Mouse (Mus musculus) cortical plate, adult 2 months (tissue): ENCODE measurements around the gene Kcna2. TPM values are rescaled to one million over a fixed set of nuclear protein-coding genes. Genes with fewer than 3 reads are reported as not detected.
A peak's percentile ranks its signal among the peaks of the same experiment; 100 is the strongest.

Source experiments
- H3K27ac ChIP-seq: fragments of 200-500 bp; 2 replicates; pipeline ENCODE4 v1.5.1; 2012; ENCODE audit warnings: low read length, control low read depth, inconsistent platforms; ENCODE audit not compliant: insufficient read depth
- H3K4me1 ChIP-seq: fragments of 200-500 bp; 2 replicates; pipeline ENCODE4 v1.6.1; 2011; ENCODE audit warnings: low read length; ENCODE audit not compliant: control insufficient read depth, insufficient read depth
- H3K4me3 ChIP-seq: fragments of 200-500 bp; 2 replicates; pipeline ENCODE4 v1.5.1; 2011; ENCODE audit warnings: mild to moderate bottlenecking, low read length, control low read depth; ENCODE audit not compliant: insufficient read depth
- CTCF ChIP-seq: fragments of 200-500 bp; IDR thresholded peaks from 2 replicates; pipeline ENCODE4 v1.5.1; 2011; ENCODE audit warnings: mild to moderate bottlenecking, control low read depth, low read length; ENCODE audit not compliant: insufficient read depth; ENCODE audit errors: extremely low read depth
- POLR2A ChIP-seq: fragments of 200-500 bp; IDR thresholded peaks from 2 replicates; pipeline ENCODE4 v1.6.1; 2011; ENCODE audit warnings: mild to moderate bottlenecking, low read length, control low read depth; ENCODE audit not compliant: insufficient read depth; ENCODE audit errors: extremely low read depth
- polyA plus RNA-seq: library from polyadenylated mRNA; depleted of rRNA; stranded (reverse); fragments of >200 nt; gene quantifications from 2 replicates; pipeline ENCODE4 v1.2.3, GENCODE M21; 2012; rRNA removed

The Kcna2 gene
- polyA plus RNA-seq, 1 experiment = 45.3 TPM

DNA sequence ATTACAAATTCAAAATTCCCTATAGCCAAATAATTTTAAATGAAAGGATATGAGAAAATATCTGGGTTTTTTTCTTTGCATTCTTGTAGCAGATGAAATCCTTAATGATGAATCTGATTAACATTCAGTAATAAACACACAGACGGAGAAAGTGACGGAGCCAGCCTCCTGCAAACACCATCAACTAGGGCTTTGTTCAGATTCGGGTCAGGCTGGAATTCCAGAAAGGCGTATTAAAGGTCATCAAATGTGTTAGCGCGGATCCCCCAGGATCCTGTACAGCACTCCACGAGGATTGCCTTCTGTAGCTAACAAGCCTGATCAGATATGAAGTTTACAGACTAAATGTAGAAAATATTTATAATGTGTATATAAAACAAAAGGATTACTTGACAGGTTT, 46.2 kb downstream of the Kcna2 start:
- no peak for TF ChIP-seq CTCF
- no peak for TF ChIP-seq POLR2A
- Histone ChIP-seq H3K4me3 (no peak overlapping the region), H3K27ac (no peak overlapping the region), H3K4me1 (no peaks in the 10 kb centered on the region)

DNA sequence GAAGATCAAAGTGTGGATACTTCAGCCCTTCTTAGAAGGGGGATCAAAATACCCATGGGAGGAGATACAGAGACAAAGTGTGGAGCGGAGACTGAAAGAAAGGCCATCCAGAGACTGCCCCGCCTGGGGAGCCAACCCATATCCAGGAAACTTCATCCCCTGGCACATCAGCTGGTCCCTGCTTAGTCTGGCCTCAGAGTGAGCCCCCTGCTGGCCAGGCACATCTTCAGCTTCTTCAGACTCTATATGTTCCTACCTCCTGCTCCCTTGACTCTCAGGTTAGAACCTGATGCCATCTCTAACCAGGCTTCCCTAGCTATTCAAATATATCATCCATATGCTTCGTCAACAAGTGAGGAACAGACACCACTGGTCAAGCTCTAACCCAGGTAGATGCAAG, 48.1 kb downstream of the Kcna2 start:
- H3K27ac ChIP-seq = no peak overlapping the region
- no peak for TF ChIP-seq POLR2A
- TF ChIP-seq CTCF = peak; percentile 49
- H3K4me3 ChIP-seq = no peak overlapping the region
- H3K4me1 ChIP-seq = no peaks in the 10 kb centered on the region

DNA sequence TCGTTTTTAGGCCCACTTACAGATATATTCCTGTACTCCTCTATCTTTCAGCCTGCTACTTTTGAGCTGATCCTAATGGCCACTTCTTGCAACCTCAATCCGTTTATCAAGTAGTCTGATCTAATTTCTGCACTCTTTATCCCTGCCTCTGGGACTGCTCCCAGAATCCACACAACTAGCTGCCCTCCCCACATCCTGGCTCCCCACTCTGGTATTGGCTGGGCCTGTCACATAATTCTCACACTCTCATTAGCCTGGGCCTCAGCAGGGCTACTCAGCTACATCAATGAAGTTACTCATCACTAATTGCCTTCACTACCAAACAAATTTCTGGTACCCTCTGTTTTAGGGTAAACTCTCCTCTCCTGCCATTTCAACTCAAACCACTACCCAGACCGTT, 49.5 kb downstream of the Kcna2 start:
- TF ChIP-seq CTCF (no peak), POLR2A (no peak)
- H3K27ac ChIP-seq = no peak overlapping the region; the same call in 1 of the 2 replicates
- H3K4me3 ChIP-seq = no peak overlapping the region
- H3K4me1 ChIP-seq = no peaks in the 10 kb centered on the region

DNA sequence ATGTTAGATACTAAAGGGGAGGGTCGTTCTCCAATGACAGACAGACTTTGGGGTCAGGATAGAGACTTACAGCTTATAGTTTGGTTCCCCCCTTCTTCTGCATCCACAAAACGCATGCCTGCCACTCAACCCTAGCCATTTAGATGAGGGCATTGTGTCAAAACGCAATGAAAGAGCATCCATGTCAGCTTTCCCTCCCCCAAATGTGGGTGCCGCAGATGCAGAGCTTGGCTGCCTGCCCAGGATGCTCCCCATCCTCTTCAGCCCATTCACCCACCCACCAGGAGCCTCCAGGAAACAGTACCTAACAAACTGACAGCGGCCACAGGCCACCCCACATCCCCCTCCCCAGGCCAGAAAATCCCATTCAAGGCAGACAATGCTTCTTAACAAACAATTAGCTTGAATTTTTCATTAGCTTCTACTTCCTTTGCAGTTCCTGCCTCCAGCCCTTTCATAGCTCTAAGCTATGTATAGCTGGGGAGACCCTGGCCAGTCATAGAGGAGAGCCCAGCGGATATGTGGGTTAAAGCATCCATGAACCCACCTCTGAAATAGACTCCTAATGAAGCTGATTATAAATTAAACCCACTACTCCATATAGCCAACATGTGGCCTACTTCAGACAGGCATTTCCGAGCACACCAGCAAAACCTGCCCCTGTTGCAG, 50.1 kb downstream of the Kcna2 start:
- no peaks in the 10 kb centered on the region for H3K4me1 ChIP-seq
- TF ChIP-seq POLR2A (no peak), CTCF (no peak)
- H3K4me3 ChIP-seq = no peak overlapping the region
- no peak overlapping the region for H3K27ac ChIP-seq

DNA sequence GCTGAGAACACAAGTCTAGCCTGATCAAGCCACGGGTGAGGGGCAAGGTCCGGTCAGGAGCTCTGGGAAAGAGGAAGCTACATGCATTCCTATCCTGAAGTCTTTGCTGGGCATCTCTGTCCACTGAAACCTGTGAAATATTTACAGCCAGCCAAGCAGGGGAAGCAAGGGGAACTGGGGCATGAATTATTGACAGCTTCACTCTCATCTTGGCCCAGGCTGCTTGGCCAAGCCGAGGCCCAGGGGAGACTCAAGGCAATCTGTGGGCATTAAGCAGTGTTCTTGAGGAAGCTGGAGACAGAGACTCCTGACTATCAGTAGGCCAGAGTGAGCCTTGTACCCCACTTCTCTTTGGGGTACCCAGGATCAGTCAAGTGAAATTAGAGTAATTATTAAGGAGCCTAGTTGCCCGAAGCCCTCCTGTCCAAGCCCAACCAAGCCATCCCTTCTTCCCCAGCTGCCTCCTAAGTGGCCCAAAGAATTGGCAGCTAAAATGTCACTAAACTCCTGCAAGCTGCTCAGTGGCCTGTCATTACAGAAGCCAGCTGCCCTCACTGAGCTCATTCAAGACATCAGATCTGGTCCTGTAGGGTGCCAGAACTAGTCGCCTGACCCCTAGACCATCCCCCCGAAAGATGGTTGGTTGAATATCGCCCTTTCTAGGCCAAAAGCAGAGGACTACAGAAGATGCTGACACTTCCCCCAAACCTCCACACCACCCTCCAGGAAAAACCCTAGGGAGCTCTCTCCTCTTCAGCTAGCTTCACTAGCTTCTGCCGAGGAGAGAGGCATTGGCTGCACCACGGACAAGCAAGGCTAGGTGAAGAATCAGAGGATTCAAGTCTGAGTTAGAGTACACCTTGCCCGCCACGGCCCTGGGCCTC, 53.1 kb downstream of the Kcna2 start:
- no peak for TF ChIP-seq POLR2A
- TF ChIP-seq CTCF = no peak
- Histone ChIP-seq H3K4me3 (no peak overlapping the region), H3K27ac (no peak overlapping the region), H3K4me1 (no peaks in the 10 kb centered on the region)

DNA sequence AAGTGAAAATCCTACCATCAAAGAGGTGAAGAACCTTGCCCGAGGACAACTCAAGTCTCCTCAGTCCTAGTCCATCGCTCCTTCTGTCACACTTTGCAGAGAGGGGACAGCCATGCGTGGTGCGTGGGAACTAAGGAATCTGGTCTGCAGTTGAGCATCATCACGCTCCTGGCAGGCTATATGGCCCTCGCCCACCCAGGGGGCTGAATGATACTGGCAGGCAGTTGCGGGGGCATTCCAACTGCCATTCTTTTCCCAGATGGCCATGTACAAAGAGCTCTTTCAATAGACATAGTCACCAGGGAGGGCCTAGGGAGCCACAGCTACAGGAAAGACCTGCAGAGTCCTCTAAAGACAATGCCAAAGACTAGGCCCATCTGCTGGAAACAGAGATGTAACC, 57.9 kb downstream of the Kcna2 start:
- no peak overlapping the region for H3K4me3 ChIP-seq
- H3K4me1 ChIP-seq = no peaks in the 10 kb centered on the region; the same call in 1 of the 2 replicates
- no peak for TF ChIP-seq CTCF
- TF ChIP-seq POLR2A = no peak
- H3K27ac ChIP-seq = no peak overlapping the region

DNA sequence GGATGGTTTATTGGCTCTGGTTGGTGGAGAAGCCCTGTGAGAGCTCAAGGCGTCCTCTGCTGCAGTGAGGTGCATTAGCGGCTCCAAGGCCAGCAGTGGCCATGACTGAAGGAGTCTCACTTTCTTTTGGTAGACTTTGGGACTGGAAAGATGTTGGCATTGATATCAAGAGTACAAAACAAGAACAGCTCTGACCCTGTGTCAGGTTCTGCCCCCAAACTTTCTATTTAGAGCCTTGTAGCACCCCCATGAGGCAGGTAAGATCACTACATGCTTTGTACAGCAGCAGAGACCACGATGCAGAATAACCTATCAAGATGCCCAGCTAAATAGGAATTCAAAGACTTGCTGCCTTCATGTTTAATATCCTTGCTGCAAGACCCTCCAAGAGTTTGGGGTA, 58.5 kb downstream of the Kcna2 start:
- TF ChIP-seq POLR2A (no peak), CTCF (peak; percentile 48; the same call in 1 of the 2 replicates)
- Histone ChIP-seq H3K27ac (no peak overlapping the region), H3K4me3 (no peak overlapping the region)

DNA sequence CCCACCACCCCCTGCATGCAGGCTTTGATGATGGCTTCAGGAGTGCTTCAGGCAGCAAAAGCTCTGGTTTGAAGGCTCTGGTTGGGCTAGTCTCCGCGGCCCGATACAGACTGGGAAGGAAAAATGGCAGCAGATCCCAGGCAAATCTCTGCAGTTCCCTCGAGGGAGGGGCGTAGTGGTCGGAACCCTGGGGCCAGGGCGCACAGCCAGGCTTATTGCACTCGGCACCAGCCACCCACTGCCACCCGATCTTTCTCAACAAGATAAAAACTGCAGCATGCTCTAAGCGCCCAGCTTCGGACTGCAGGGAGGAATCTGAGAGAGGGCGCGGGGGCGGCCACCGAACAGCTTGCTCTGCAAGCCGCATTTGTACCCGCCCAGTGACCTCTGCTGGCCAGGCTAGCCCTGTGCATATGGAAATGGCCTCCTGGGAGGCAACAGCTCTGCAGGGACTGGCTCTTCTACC, 58.9 kb downstream of the Kcna2 start:
- TF ChIP-seq POLR2A (no peak), CTCF (0 out of 2 replicates have a peak, but pooled peaks have one; percentile 12)
- no peaks in the 10 kb centered on the region; the same call in 1 of the 2 replicates for H3K4me1 ChIP-seq
- H3K27ac ChIP-seq = no peak overlapping the region
- H3K4me3 ChIP-seq = no peak overlapping the region

More for the DNA sequence above, 58.5 kb downstream of the Kcna2 start:
- H3K4me1 ChIP-seq = no peaks in the 10 kb centered on the region; the same call in 1 of the 2 replicates

DNA sequence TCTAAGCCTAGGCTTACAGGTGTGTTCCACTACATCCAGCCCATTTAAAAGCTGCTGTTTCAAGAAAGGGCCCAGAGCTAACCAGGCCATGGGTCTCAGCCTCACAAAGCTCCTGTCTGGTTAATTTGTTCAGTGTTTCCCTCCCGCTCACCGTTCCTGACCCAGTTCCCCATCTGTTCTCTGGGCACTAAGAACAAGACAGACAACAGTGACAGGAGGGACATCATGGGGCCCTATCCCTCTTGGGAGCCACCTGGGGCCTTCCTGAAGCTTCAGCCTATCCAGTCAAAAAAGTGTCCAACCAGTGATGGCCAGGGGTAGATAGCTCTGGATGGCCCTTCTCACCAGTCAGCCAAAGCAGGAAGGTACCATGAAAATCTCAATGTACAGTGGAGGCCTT, 61.8 kb downstream of the Kcna2 start:
- TF ChIP-seq CTCF (no peak), POLR2A (no peak)
- Histone ChIP-seq H3K4me1 (no peaks in the 10 kb centered on the region; the same call in 1 of the 2 replicates), H3K27ac (no peak overlapping the region), H3K4me3 (no peak overlapping the region)

Other genes starting within 250 kb of the Kcna2 start
- gene Kcna3, start 65.0 kb upstream of the Kcna2 start, polyA plus RNA-seq = 5.6 and 6.6 TPM in 2 replicates
- gene Kcna10, start 81.9 kb downstream of the Kcna2 start, polyA plus RNA-seq = 0.15 and 0.19 TPM in 2 replicates
- 0.10 and 0.13 TPM in 2 replicates for gene Cym, start 120.6 kb downstream of the Kcna2 start, polyA plus RNA-seq
- not detected in 2 replicates for gene A630076J17Rik, start 129.5 kb downstream of the Kcna2 start, polyA plus RNA-seq
- 0.06 and 0.10 TPM in 2 replicates for gene Prok1, start 138.6 kb downstream of the Kcna2 start, polyA plus RNA-seq
- 115 and 123 TPM in 2 replicates for gene Lamtor5, start 177.7 kb downstream of the Kcna2 start, polyA plus RNA-seq
- gene Slc16a4, start 190.1 kb downstream of the Kcna2 start, polyA plus RNA-seq = 2.5 and 2.8 TPM in 2 replicates
- gene Rbm15, start 232.5 kb downstream of the Kcna2 start, polyA plus RNA-seq = 6.4 and 6.9 TPM in 2 replicates